Mouse (Mus musculus) B cell, adult 2 months (primary cell): ENCODE measurements around the gene Kcnh1.
A peak's percentile ranks its signal among the peaks of the same experiment; 100 is the strongest.

Experiments
- DNase-seq, 2 experiments: peaks; one replicate each; pipeline ENCODE4 v3.0.0; 2022

Kcnh1 gene

DNA sequence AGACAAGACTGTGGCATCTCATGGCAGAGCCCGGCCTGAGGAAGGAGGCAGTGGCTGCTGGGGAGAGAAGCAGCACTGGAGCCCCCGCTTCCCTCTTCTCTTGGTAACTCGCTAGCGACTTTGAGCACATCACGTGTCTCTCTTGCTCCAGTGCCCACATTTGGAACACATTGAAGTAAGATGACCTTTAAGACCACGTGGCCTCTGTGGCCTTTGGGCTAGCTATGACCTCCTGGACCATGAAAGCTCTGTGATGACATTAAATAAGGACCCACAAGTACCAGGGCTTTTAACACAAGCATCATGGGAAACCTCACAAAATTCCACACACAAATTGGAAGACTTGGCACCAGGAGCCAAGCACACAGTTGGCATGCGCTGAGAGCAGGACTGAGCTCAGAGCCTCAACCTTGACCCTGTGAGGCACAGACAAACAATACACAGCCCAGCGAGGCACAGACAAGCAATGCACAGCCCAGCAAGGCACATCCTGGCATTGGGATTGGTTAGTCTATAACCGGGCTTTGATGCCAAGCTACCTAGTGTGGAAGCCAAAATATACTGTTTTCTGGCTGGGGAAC is 225.8 kb downstream of the Kcnh1 start:
- no peak for DNase-seq

DNA sequence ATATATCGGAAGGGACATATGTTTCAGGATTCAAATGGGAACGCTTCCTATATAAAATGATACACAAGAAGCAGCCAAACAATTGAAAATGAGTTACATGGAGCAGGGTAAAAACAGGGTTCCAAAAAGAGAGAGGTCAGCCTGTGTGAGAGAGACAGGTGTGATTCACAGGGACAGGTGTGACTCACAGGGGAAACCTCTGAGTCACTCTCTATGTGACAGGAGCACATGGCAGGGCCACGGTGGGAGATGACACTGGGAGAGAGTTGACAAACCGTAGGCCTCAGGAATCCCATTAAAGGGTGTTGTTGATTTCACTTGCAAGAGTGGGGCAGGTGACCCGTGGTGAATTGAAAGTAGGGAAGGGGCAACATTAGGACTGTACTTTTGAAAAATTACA is 228.6 kb downstream of the Kcnh1 start:
- no peak for DNase-seq

DNA sequence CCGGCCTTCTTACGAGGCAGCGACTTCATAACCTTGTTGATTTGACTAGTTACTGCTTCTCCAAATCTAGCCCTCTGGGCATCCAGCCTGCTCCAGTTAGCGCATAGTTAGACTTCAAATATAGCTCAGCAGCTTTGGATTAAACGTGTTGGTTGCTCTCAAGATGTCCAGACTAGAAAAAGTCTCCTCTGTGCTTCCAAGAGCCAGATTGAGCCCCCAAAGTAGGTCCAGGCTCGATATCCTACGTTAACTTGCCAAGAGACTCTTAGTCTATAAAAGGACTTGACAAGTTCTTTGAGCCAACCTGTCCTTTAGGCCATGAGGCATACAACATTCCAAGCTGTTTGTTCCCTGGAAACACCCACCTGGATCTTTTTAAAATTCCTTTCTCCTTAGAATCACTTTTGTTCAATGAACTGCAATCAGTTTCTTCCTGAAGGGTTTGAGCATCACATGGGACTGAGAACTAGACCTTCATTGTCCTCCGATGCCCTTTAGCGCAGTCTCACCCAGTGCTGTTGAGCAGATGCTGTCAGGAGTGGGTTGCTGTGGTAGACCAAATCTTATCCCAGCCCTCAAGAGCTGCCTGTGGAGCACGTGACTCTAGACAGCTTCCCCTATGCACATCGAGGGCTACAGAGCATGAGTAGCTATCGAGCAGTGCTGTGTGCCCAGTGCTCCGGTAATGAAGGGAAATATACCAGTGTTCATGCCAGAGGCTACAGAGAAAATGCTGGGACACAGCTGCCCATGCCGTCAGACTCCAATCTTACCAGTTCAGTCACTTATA is 231.0 kb downstream of the Kcnh1 start:
- DNase-seq: no peak

DNA sequence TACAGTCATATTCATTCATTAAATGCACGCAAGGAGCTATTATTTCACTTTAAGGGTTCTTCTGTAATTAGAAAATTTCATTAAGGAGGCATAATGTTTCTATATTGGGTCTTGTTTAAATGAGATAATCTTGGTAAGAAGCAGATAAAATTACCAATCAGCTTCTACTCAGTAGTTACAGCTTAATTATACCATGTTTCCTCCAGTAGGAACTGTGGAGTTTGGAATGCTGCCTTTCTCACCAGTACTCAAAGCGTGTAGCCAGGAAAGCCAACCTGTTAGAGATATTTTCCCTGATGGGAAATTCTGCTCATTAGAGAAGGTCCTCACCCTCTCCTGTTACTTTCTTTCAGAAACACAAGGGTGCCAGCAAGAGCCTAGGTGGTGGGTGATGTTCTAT is 240.8 kb downstream of the Kcnh1 start:
- DNase-seq: no peak

DNA sequence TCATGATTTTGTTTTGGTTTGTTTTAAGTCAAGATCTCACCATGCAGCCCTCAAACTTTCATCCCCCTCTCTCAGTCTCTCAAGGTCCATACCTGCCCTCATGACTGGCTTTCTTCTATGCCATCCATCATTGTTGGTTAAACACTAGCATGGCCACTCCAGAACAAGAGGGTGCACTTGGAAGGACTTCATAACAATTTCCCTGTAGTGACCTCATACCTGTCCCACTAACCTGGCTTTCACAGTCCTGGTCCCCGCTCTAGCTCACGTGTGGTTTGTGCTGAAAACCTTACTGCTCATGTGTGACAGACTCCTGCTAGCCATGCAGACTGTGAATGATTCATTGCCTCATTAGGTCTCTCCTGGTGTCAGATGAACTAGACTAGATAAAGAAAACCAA is 244.9 kb downstream of the Kcnh1 start:
- no peak for DNase-seq

DNA sequence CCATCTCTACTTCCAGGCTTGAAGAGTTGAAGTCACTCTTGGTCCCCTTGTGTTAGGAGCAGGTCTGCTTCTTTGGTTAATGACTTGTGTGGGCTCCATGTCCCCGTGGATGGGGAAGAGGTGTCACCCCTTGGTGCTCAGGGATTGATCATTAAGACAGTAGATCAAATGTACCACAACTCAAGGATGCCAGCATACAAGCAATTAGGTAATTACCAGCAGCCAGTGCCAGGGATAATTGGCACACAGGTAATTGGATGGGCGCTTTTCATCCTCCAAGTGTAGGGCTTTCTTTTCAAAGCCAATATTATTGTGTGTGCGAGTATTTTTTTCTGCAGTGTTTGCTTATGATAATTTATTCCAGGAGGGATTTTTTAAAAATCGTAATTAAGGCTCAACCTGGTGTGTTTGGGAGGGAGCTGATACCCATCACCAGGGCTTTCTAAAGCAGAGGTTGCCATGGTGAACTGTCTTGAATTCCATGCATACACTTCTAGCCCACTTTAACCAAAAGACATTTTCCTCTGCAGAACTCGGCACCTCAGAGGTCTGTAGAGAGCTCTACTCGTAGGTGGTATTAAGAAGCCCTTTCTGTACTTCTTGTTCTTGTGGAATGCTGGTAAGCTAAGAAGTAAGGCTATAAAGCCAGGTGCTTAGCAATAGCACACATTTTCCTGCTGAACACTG is 248.7 kb downstream of the Kcnh1 start:
- DNase-seq: no peak

DNA sequence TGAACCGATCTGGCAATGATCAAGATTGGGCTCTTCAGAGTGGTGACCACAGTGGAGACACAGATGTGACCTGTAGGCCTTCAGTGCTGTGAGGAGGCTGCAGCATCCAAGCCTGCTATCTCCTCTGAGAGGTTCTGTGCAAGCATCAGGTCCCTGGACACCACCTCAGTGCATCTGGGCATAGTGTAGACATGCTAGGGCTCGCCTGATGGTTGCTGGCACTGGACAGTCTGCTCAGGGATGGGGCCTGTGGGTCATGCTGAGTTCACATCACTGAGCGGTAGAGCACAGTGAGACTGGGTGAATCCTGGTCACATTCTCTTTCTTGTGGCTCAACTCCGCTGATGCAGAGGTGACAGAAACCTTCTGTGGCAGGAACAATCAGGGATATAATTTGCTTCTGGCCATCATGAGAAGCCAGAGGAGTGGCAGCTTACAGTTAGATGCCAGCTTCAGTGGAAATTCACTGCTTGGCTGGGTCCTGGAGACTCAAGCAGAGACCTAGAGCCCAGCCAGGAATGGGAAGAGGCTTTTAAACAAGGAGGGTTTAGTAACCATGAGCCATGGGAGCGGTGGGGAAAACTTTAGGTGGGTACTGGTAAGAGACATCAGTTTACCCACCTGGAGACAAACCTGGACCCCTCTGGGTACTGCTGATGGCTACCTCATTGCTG is 252.3 kb downstream of the Kcnh1 start:
- DNase-seq: no peak

DNA sequence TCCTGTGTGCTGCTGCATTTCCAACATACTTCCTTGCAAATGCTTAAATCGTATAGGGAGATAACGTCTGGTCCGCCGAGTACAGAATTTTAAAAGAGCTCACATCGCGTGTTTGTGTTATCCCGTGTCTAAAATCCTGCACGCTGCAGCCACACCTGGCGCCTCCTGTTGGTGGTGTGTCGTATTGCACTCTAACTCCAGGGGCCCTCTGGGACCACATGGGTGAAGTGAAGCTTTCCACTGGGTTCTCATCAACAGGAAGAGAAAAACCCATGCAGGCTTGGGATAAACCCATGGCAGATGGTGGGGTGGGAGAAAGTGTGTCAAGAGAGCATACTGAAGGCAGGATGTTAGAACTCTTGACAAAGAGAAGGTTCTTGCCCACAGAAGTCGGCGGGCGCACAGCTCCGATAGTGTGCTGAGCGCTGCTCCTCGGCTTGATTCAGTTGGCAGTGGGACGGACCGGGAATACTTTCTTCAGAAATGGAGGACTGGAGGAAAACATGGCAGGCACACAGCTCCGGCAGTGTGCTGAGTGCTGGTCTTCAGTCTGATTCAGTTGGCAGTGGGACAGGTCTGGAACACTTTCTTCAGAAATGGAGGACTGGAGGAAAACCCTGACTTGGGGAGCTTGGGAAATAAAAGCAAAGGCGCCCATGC is 253.6 kb downstream of the Kcnh1 start:
- peak; percentile 6 to 7 for DNase-seq

DNA sequence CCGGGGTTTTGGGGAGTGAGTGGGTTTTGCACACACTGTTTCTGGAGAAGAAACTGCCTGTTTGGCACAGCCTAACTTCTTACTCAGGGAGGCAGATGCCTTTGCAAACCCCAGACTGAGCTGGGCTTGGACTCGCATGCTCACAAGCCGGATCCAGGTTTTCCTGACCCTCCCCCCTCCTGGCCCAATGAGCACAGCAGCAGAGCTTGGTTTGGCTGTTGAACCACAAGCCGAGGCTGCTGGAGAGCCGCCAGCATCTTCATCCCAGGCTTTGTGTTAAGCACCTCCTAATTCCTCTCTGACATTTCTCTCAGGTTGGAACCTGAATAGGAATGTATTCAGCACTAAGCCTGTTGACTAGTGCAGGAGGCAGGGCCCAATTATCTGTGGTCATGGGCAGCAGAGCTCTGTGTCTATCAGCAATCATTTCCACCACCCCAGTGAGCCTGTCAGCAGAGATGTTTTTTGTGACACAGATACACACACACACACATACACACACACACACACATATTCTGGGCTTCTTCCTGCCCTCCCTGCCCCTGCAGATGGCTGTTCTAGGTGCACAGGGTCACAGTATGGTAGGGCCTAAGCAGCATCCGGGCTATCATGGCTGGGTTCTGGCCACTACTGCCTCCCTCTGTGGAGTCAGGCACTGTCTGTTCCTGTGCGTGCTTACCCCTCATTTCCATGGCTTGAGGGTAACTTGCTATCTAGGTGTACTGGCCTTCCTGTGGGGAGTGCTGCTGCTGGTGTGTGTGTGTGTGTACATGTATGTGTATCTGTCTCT is 254.3 kb downstream of the Kcnh1 start:
- no peak for DNase-seq

DNA sequence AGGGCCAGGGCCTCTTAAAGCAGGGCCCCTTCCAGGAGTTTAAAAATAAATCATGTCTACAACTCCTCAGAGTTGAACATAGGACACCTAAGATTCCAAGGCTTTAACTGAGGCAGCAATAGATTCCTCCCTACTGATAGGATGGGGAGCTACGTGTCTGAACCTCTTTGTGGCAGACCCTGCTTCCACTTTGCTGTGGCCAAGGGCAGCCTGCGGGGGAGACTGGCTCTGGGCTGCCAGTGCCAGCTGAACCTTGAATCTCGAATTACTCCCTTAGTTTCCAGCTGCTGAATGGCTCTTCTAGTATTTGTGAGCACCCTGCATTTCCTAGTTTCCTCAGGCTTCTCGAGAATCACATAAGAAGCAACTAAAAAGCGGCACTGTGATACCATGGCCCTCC is 255.6 kb downstream of the Kcnh1 start:
- DNase-seq: no peak

DNA sequence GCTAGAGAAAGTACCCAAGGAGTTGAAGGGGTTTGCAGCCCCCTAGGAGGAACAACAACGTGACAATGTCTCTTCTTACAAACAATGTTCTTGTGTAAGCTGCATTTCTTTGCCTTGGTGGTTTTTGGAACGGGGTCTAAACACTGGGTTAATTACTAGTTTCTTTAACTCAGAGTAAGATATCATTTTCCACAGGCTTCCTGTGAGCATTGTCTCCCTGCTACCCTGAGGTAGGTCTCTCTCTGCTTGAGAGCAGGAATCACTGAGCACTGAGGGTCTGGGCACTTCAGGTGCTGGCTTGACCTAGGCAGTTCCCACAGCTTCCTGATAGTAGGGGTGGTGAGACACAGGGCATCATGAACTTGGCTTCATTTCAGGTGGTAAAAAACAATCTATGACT is 257.1 kb downstream of the Kcnh1 start:
- DNase-seq: no peak

DNA sequence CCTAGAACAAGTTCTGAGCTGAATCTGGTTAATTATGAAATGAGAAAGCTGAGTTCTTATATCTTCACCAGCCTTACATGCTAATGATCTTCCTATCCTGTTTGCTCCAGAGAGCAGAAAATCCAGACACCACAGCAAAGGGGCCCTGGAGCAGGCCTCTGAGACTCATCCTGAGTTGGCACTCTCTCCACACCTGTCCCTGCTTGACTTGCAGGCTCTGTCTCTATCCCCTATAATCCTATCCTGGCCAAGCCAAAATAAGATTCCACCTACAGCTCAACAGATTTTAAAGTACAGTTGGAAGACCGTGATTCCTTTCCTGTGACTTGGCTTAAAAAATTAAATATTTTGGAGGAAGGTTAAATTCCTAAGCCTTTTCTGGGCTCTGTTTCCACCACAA is 257.9 kb downstream of the Kcnh1 start:
- no peak for DNase-seq

DNA sequence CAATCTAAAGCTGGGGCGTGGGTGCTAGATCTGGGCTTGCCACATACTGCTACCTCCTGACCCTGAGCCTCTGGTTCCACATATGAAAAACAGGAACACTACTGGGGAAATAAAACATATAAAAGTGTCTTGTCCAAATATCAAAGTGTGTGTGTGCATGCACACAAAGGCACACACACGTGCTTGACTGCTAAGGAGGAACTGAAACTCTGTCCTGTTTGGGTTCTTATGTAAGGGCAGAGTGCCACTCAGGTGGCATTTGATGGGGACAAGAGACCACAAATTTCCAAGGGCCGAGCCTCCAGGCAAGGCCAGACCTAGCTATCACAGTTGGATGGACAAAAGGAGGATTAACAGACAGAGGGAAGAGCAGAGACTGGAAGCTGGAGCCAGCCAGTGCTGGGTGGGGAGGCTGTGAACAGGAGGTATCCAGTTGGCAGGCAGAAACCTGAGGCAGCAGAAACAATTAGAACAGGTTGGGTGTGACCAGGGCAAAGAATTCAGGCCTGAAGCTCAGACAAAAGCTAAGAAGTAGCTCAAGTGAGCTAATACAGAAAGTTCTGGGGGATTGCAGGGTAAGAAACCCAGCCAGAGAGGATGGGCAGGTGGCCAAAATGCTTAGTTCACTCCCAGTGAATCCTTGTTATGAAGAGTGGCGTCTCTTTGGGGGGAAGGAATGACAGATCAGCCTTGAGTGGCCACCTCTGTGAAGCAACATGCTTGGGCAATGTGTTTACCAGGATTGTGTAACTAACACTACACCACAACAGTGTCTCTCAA is 259.2 kb downstream of the Kcnh1 start:
- DNase-seq: no peak

DNA sequence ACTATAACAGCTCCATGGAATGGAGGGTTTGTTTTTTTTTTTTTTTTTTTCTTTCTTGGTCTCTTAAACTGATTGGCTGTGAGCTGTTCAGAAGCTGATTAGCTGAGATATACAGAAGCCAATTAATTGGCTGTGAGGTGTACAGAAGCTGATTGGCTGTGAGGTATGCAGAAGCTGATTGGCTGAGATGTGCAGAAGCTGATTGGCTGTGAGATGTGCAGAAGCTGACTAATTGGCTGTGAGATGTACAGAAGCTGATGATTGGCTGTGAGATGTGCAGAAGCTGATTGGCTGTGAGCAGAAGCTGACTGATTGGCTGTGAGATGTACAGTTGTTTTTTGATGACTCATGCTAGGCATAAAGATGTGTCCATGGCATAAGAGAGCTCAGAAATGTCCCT is 259.9 kb downstream of the Kcnh1 start:
- DNase-seq: no peak

DNA sequence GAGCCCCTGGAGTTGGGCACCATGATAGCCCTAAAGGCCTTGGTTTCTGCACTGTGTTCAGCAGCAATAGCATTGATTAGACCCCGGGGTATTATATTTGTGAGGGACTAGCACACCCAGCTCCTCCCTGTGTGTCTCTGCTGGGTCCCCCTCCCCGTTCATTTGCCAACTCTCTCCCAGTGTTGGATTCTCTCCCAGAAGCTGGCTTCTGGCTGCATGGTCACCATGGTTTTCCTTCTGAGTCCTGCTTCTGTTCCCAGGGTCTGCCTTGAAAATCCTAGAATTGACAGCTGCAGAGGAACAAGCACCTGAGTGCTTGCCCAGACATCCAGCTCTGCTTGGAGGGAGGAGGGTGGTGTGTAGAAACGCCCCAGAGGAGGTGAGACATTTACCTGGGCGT is 261.1 kb downstream of the Kcnh1 start:
- DNase-seq: no peak

DNA sequence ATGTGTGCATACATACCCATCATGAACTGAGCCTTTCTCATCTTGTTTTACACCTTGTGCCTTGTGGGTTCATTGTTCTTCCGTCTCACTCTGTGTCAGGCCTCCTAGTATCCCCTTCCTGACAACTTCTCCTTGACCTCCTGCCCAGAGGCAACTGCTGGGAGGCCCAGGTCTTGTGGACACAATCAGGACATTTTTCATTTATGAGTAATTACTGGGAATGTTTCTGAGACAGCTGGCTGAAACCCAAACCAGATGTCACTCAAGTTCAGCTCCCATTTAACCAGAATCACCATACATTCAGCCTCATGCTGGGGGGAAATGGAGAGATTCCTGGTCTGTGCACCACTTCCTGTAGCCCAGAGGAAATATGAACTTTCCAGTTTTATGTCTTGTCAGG is 263.9 kb downstream of the Kcnh1 start:
- DNase-seq: no peak

DNA sequence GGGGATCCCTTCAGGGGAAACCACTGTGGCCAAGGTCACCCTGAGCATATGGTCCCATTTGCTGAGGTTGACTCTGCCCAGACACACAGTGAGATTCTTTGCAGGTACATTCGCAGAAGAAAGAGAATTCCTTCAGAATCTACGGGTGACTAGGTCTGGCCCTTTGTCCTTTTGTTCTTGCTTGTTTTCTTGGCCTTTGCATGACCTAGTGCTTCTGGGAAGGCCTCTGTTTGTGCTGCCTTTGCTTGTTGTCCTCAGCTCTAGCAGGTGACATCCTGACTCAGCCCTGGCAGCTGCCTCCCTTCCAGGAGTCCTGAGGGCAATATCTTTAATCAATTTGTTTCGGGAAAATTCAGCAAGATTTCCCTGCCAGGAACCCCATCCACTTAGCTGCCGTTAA is 264.4 kb downstream of the Kcnh1 start:
- no peak for DNase-seq

DNA sequence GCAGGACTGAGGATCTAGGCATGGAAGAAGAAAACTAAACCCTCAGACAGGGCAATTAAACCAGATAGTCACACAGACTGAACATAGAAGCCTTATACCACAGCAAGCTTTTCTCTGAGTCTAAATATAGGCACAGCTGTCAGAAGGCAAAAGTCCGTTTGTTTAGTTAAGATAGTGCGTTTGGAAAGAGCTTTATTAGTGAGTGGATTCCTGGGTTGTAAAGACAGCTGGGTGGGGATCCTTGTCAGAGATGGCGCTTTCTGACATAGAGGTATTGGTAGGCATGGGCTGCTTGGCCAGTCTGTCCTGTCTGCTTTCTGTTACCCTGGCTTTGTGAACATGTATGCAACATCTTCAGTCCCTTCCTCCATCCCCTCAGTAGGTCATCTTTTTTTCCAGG is 266.5 kb downstream of the Kcnh1 start:
- DNase-seq: no peak

DNA sequence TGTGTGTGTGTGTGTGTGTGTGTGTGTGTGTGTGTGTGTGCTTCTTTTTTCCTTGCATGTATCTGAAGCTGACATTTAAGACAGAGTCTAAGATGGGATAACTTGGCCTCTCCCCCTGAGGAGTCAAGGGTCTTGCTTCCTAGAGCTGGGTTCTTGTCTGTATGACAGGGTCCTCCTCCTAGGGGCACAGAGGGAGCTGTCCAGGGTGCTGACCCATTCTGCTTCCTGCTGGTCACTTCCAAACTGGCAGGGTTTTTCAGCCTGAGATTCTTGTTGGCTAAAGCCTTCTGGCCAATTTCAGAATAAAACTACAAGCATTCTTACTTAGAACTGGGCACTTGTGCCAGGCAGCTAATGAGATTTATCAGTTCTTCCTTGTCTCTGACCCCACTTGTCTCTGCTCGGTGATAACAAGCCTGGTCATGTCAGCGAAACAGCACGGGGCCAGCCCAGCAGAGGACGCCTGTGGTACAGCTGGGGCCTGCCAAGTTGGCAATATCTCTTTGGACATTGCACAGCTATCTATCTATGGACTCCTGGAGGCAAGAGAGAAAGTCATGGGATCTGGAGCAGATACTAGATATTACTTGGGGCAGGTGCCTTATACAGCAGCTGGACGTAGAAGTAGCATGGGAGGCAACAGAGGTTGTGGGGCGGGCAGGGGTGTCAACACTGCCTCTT is 267.1 kb downstream of the Kcnh1 start:
- no peak for DNase-seq

DNA sequence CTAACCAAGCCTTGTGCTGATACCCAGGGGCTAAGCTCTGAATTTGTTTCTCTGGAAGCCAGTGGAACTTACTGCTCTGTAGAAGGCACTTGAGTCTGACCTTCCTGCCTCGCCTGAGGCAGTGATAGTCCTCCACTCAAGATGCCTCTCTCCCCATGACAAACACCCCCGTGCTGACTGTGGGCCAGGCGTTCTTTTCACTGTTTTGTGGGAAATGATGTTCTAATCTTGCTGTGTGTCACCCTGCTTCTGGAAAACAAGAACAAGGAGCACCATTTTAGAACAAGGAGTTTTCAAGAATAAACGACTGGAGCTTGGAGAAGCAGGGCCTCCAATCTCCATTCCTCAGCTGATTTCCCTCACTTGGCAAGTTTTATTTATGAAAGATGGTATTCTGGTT is 273.2 kb downstream of the Kcnh1 start:
- no peak for DNase-seq

DNA sequence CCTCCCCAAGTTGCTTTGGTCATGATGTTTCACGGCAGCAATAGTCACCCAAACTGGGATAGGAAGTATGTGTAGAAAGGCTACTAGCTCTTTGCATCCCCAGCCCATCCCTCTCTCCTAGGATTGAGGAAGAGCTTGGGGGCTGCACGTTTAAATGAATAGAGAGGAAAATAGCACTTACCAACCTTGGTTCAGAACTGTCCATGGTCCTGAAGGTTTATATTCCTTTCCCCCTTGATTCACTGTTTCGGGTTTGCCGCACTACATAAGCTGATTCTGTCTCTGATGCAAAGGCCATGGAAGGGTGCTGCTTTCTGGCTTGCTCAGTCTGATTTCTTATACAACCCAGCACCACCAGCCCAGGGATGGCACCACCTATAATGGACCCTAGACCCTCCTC is 281.8 kb downstream of the Kcnh1 start:
- DNase-seq: no peak
